Mouse (Mus musculus) fibroblast of lung, adult 2 months (primary cell): Measurements from ENCODE around the gene Taf3.

Experiments used
- DNase-seq: peaks from one replicate; pipeline ENCODE4 v3.0.0-alpha.2; 2011; ENCODE audit warnings: low read depth

The Taf3 gene

GRCm38 (mm10) chr2:9956546-9956945 lies 91.8 kb downstream of the Taf3 start:
- no peak for DNase-seq

GRCm38 (mm10) chr2:9955576-9956535 lies 92.5 kb downstream of the Taf3 start:
- DNase-seq: peak; percentile 9

- DNase-seq: no peak
These were observed 101.7 kb downstream of the Taf3 start for GRCm38 (mm10) chr2:9946739-9947138.

- no peak for DNase-seq
These were observed 102.8 kb downstream of the Taf3 start for GRCm38 (mm10) chr2:9945611-9946010.

- DNase-seq: no peak
These were observed 105.4 kb downstream of the Taf3 start for GRCm38 (mm10) chr2:9943011-9943410.

- DNase-seq: no peak
These were observed 109.1 kb downstream of the Taf3 start for GRCm38 (mm10) chr2:9939250-9939649.

GRCm38 (mm10) chr2:9935965-9936364 lies 112.4 kb downstream of the Taf3 start:
- DNase-seq: no peak

GRCm38 (mm10) chr2:9926905-9927283 lies 121.5 kb downstream of the Taf3 start:
- DNase-seq: no peak

- DNase-seq: no peak
These were observed 122.0 kb downstream of the Taf3 start for GRCm38 (mm10) chr2:9926194-9926904.

GRCm38 (mm10) chr2:9918691-9919471 lies 129.5 kb downstream of the Taf3 start:
- DNase-seq: no peak

- no peak for DNase-seq
These were observed 130.8 kb downstream of the Taf3 start for GRCm38 (mm10) chr2:9917602-9918001.

GRCm38 (mm10) chr2:9905995-9906394 lies 142.4 kb downstream of the Taf3 start:
- DNase-seq: no peak

- DNase-seq: no peak
These were observed 144.4 kb downstream of the Taf3 start for GRCm38 (mm10) chr2:9903854-9904560.

GRCm38 (mm10) chr2:9897846-9898245 lies 150.6 kb downstream of the Taf3 start:
- DNase-seq: no peak

GRCm38 (mm10) chr2:9896097-9896770 lies 152.2 kb downstream of the Taf3 start:
- DNase-seq: no peak

- no peak for DNase-seq
These were observed 153.4 kb downstream of the Taf3 start for GRCm38 (mm10) chr2:9894836-9895593.

- no peak for DNase-seq
These were observed 155.0 kb downstream of the Taf3 start for GRCm38 (mm10) chr2:9893272-9893953.

GRCm38 (mm10) chr2:9892541-9892940 lies 155.9 kb downstream of the Taf3 start:
- DNase-seq: no peak

- no peak for DNase-seq
These were observed 157.5 kb downstream of the Taf3 start for GRCm38 (mm10) chr2:9890906-9891305.

- DNase-seq: no peak
These were observed 158.1 kb downstream of the Taf3 start for GRCm38 (mm10) chr2:9890251-9890650.
